Mouse (Mus musculus) heart, adult 9 months (tissue): ENCODE measurements at regions not wholly inside any gene's neighbourhood (a gene's known extent, or its start where the extent isn't known, plus 50 kb on each side); places are given as distances from the start of the nearest gene placed in this dataset.

Source experiments
- DNase-seq, 2 experiments: peaks; one replicate each; pipeline ENCODE4 v3.0.0; 2022; ENCODE audit warnings: low spot score in 2 of 2

GRCm38 (mm10) chr12:110081831-110082615 lies 196.8 kb upstream of the Dio3 start:
- DNase-seq = no peak

GRCm38 (mm10) chr12:110082921-110083320 lies 195.9 kb upstream of the Dio3 start:
- no peak for DNase-seq

- no peak for DNase-seq
Observed at GRCm38 (mm10) chr12:110083471-110083870, 195.4 kb upstream of the Dio3 start.

GRCm38 (mm10) chr12:110086921-110087320 lies 191.9 kb upstream of the Dio3 start:
- no peak for DNase-seq

GRCm38 (mm10) chr12:110087812-110088211 lies 191.1 kb upstream of the Dio3 start:
- peak; percentile 40 to 54 for DNase-seq

GRCm38 (mm10) chr12:110102186-110102585 lies 176.7 kb upstream of the Dio3 start:
- no peak for DNase-seq

GRCm38 (mm10) chr12:110112051-110112722 lies 166.7 kb upstream of the Dio3 start:
- peak; percentile 55 to 58 for DNase-seq

- peak; percentile 37 to 47 for DNase-seq
Observed at GRCm38 (mm10) chr12:110112723-110113105, 166.2 kb upstream of the Dio3 start.

- no peak for DNase-seq
Observed at GRCm38 (mm10) chr12:110120141-110120540, 158.7 kb upstream of the Dio3 start.

GRCm38 (mm10) chr12:110122976-110123375 lies 155.9 kb upstream of the Dio3 start:
- DNase-seq = peak in 1 of 2 experiments; percentile 36

GRCm38 (mm10) chr12:110126525-110126924 lies 152.3 kb upstream of the Dio3 start:
- DNase-seq = no peak

GRCm38 (mm10) chr12:110145379-110145778 lies 133.5 kb upstream of the Dio3 start:
- no peak for DNase-seq

GRCm38 (mm10) chr12:110154225-110154962 lies 124.5 kb upstream of the Dio3 start:
- DNase-seq = no peak

GRCm38 (mm10) chr12:110154963-110155325 lies 123.9 kb upstream of the Dio3 start:
- DNase-seq = no peak

- DNase-seq = no peak
Observed at GRCm38 (mm10) chr12:110156441-110156840, 122.4 kb upstream of the Dio3 start.

GRCm38 (mm10) chr12:110157998-110158747 lies 120.7 kb upstream of the Dio3 start:
- no peak for DNase-seq

- no peak for DNase-seq
Observed at GRCm38 (mm10) chr12:110161306-110161705, 117.6 kb upstream of the Dio3 start.

- DNase-seq = no peak
Observed at GRCm38 (mm10) chr12:110165462-110165861, 113.4 kb upstream of the Dio3 start.

- DNase-seq = no peak
Observed at GRCm38 (mm10) chr12:110168407-110168806, 110.5 kb upstream of the Dio3 start.

GRCm38 (mm10) chr12:110169261-110169660 lies 109.6 kb upstream of the Dio3 start:
- no peak for DNase-seq

GRCm38 (mm10) chr12:110170496-110170895 lies 108.4 kb upstream of the Dio3 start:
- no peak for DNase-seq

- DNase-seq = no peak
Observed at GRCm38 (mm10) chr12:110177826-110178225, 101.0 kb upstream of the Dio3 start.
